In genomic region chr6:84105148-84106022, GRCm38 (mm10) we compare ENCODE assay signal across 8 mouse cellular contexts.
DNase-seq lines count a peak whose midpoint lies in the region; ATAC-seq and TF ChIP-seq lines count a peak whose summit lies in the region.

No protein-coding gene starts in this region.

- 0 out of 2 replicates have a peak, but pooled peaks cover 3% of the 10 kb centered on the region for H3K36me3 ChIP-seq in heart, embryonic 11.5 days (ENCODE audit: control insufficient read depth, insufficient read depth, low read length)
- no peaks in the 10 kb centered on the region for H3K36me3 ChIP-seq in lung, postnatal 0 days (ENCODE audit: insufficient read depth, low read length)

- DNase-seq in gastrocnemius, adult 18-20 months (ENCODE audit: low spot score) = peak; percentile 27
- DNase-seq in gastrocnemius, postnatal 36 days = no peak
- DNase-seq in cerebellum, postnatal 14 days = peak; percentile 67 to 71
- DNase-seq in kidney, postnatal 25 days = peak; percentile 13 to 49
- DNase-seq in lung, postnatal 0 days (ENCODE audit: low spot score) = peak; percentile 28
- peak; percentile 57 for DNase-seq in right cerebral cortex, postnatal 4 days

- TF ChIP-seq CTCF in lung, postnatal 0 days (IDR thresholded peaks at IDR 0.05) = no peak

- no peak overlapping the region for H3K27ac ChIP-seq in heart, embryonic 11.5 days (ENCODE audit: low read depth, low read length)
- H3K27ac ChIP-seq in lung, postnatal 0 days (ENCODE audit: low read length) = no peak overlapping the region

- WGBS in heart, embryonic 11.5 days (ENCODE audit: insufficient replicate concordance) = 4% methylated on average over 38 of the region's 40 CpGs
- WGBS in lung, postnatal 0 days = 3% methylated on average over 40 of the region's 40 CpGs

- ATAC-seq in heart, embryonic 11.5 days (replicated peaks; ENCODE audit: insufficient number of reproducible peaks, low FRiP score, low TSS enrichment) = 0 out of 2 replicates have a peak, but pooled peaks have one; percentile 29
- peak; percentile 64 for ATAC-seq in lung, postnatal 0 days
- no peak for ATAC-seq in activated CD4-positive, CD25-positive, alpha-beta regulatory T cell, adult 4 months

- H3K9me3 ChIP-seq in heart, embryonic 11.5 days (replicated peaks; ENCODE audit: control insufficient read depth, low read length) = no peaks in the 10 kb centered on the region
- H3K9me3 ChIP-seq in lung, postnatal 0 days (ENCODE audit: low read length) = no peaks in the 10 kb centered on the region

- H3K9ac ChIP-seq in heart, embryonic 11.5 days (ENCODE audit: low read depth, low read length) = peak overlapping the region; percentile 56; the same call in 1 of the 2 replicates
- no peak overlapping the region for H3K9ac ChIP-seq in lung, postnatal 0 days (replicated peaks; ENCODE audit: low read depth)

- H3K4me3 ChIP-seq in heart, embryonic 11.5 days (ENCODE audit: low read depth, low read length) = peak overlapping the region; percentile 40
- peak overlapping the region; percentile 28; the same call in 1 of the 2 replicates for H3K4me3 ChIP-seq in lung, postnatal 0 days (ENCODE audit: low read depth, low read length)

- peak overlapping the region; percentile 78 for H3K4me2 ChIP-seq in heart, embryonic 11.5 days
- H3K4me2 ChIP-seq in lung, postnatal 0 days (replicated peaks; ENCODE audit: low read depth, low read length) = peak overlapping the region; percentile 56

- intact Hi-C loops in gastrocnemius, postnatal 36 days (cut with DNase I) = no loop called here

- no peak for TF ChIP-seq EP300 in lung, postnatal 0 days (IDR thresholded peaks at IDR 0.05)

- peaks cover 17% of the 10 kb centered on the region; the same call in 1 of the 2 replicates for H3K4me1 ChIP-seq in heart, embryonic 11.5 days (ENCODE audit: control insufficient read depth, insufficient read depth, low read length)
- no peaks in the 10 kb centered on the region; the same call in 1 of the 2 replicates for H3K4me1 ChIP-seq in lung, postnatal 0 days (ENCODE audit: insufficient read depth, low read depth, low read length)

- peaks cover 19% of the 10 kb centered on the region for H3K27me3 ChIP-seq in heart, embryonic 11.5 days (ENCODE audit: control insufficient read depth, insufficient read depth, low read length)
- 0 out of 2 replicates have a peak, but pooled peaks cover 3% of the 10 kb centered on the region for H3K27me3 ChIP-seq in lung, postnatal 0 days (replicated peaks; ENCODE audit: insufficient read depth, low read length)

Comparison
In these comparisons a context has a peak if more than half of its experiments do, and no peak if none do; other contexts are left out.
1. DNase-seq: peak in gastrocnemius, adult 18-20 months (single experiment), cerebellum, postnatal 14 days (2 of 2), kidney, postnatal 25 days (2 of 2), lung, postnatal 0 days (single experiment) and right cerebral cortex, postnatal 4 days (single experiment); none in gastrocnemius, postnatal 36 days (0 of 2).